ENCODE assay signal across 30 mouse cellular contexts in the genomic region with DNA sequence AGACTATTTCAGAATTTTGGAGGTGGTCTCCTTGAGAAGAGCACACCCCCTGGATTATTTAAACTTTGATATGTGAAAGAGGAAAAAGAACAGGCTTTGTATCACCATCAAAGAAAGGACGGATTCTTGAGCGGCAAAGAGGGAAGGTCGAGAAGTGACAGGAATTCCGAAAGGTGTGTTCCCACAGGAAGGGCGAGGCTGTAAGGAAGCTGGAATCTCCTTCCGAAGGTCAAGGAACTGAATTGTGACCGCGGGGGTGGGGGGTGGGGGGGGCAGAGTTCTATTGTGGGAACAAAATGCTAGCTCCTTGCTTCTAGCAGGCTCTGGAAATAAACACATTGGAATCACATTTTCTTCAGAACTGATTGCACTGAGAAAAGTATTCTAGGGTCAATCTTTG. TPM values are rescaled to one million over a fixed set of nuclear protein-coding genes. Genes with fewer than 3 reads are reported as not detected.
DNase-seq lines count a peak whose midpoint lies in the region; ATAC-seq and TF ChIP-seq lines count a peak whose summit lies in the region.
"Had no signal": no experiment of that assay in that cellular context is flagged by ENCODE, and none has a peak within 500 bp of the region (broad histone marks: within the 10 kb centered on the region; RNA-seq: fewer than 3 reads in every experiment).

No protein-coding gene starts in this region.

- no peak for ATAC-seq in liver, embryonic 11.5 days (replicated peaks; ENCODE audit: low FRiP score)
- no peak for ATAC-seq in liver, postnatal 0 days
- ATAC-seq: activated CD4-positive, CD25-positive, alpha-beta regulatory T cell, adult 4 months; forebrain, embryonic 14.5 days; midbrain, embryonic 13.5 days; Patski had no signal

- H3K4me2 ChIP-seq in liver, embryonic 11.5 days, result peak overlapping the region; percentile 95; the same call in 1 of the 2 replicates
- H3K4me2 ChIP-seq in liver, postnatal 0 days (ENCODE audit: low read depth, low read length), result no peak overlapping the region
- H3K4me2 ChIP-seq: embryonic facial prominence, embryonic 15.5 days; hindbrain, embryonic 15.5 days; kidney, embryonic 15.5 days; limb, embryonic 15.5 days; lung, embryonic 15.5 days had no signal

- no peak overlapping the region for H3K4me3 ChIP-seq in heart, embryonic 10.5 days
- no peak overlapping the region for H3K4me3 ChIP-seq in liver, embryonic 11.5 days (ENCODE audit: low read depth, low read length)
- H3K4me3 ChIP-seq in liver, postnatal 0 days (ENCODE audit: low read depth, low read length), result no peak overlapping the region
- H3K4me3 ChIP-seq in brown adipose tissue, adult 24 weeks (ENCODE audit: insufficient read depth, low read depth, low read length), result 0 out of 2 replicates have a peak overlapping the region, but pooled peaks have one; percentile 15
- no peak overlapping the region for H3K4me3 ChIP-seq in embryonic facial prominence, embryonic 10.5 days
- H3K4me3 ChIP-seq: embryonic facial prominence, embryonic 15.5 days; hindbrain, embryonic 15.5 days; kidney, embryonic 15.5 days; left cerebral cortex, adult 2 months; limb, embryonic 15.5 days; lung, embryonic 15.5 days; midbrain, embryonic 13.5 days had no signal

- DNase-seq in heart, adult 11 months, result peak; percentile 91
- DNase-seq in heart, embryonic 10.5 days (ENCODE audit: low spot score), result no peak
- no peak for DNase-seq in liver, embryonic 11.5 days (ENCODE audit: low spot score)
- DNase-seq in liver, postnatal 0 days, result no peak
- peak; percentile 49 for DNase-seq in lung, postnatal 36 days
- no peak for DNase-seq in embryonic facial prominence, embryonic 10.5 days (ENCODE audit: low spot score)
- DNase-seq in urinary bladder, postnatal 4 days (ENCODE audit: low spot score in 2 of 2), result no peak
- DNase-seq: adrenal gland, postnatal 10 days; cerebellum, adult 2 months; cerebellum, postnatal 25 days; embryo, embryonic 11 days; heart, postnatal 36 days; layer of hippocampus, adult 9-11 months; left cerebral cortex, postnatal 4 days; right cerebral cortex, postnatal 14 days; thymus, adult 2 months had no signal

- TF ChIP-seq CTCF in liver, postnatal 0 days (IDR thresholded peaks at IDR 0.05; ENCODE audit: low read depth), result no peak

- H3K27me3 ChIP-seq in heart, embryonic 10.5 days (ENCODE audit: insufficient read depth, poor library complexity, severe bottlenecking), result peaks cover 23% of the 10 kb centered on the region
- H3K27me3 ChIP-seq in liver, embryonic 11.5 days (replicated peaks; ENCODE audit: control insufficient read depth, insufficient read depth, low read length), result peaks cover 12% of the 10 kb centered on the region
- peaks cover 14% of the 10 kb centered on the region for H3K27me3 ChIP-seq in liver, postnatal 0 days (ENCODE audit: insufficient read depth, low read length)
- H3K27me3 ChIP-seq in embryonic facial prominence, embryonic 10.5 days (replicated peaks; ENCODE audit: low read depth, poor library complexity, severe bottlenecking), result peaks cover 65% of the 10 kb centered on the region
- H3K27me3 ChIP-seq: hindbrain, embryonic 15.5 days; Patski had no signal

- no peaks in the 10 kb centered on the region for H3K9me3 ChIP-seq in heart, embryonic 10.5 days
- H3K9me3 ChIP-seq in liver, embryonic 11.5 days (ENCODE audit: control insufficient read depth, low read length), result no peaks in the 10 kb centered on the region
- no peaks in the 10 kb centered on the region for H3K9me3 ChIP-seq in liver, postnatal 0 days (ENCODE audit: low read length)
- no peaks in the 10 kb centered on the region for H3K9me3 ChIP-seq in embryonic facial prominence, embryonic 10.5 days
- H3K9me3 ChIP-seq: embryonic facial prominence, embryonic 15.5 days; hindbrain, embryonic 15.5 days; kidney, embryonic 15.5 days; limb, embryonic 15.5 days; lung, embryonic 15.5 days; midbrain, embryonic 13.5 days; neural tube, embryonic 12.5 days had no signal

- no peak overlapping the region for H3K27ac ChIP-seq in heart, embryonic 10.5 days
- H3K27ac ChIP-seq in liver, embryonic 11.5 days (ENCODE audit: low read depth, low read length), result no peak overlapping the region
- no peak overlapping the region for H3K27ac ChIP-seq in liver, postnatal 0 days (ENCODE audit: low read depth)
- peak overlapping the region; percentile 20 for H3K27ac ChIP-seq in brown adipose tissue, adult 24 weeks (replicated peaks; ENCODE audit: low read depth, low read length)
- no peak overlapping the region for H3K27ac ChIP-seq in embryonic facial prominence, embryonic 10.5 days (replicated peaks)
- H3K27ac ChIP-seq: embryonic facial prominence, embryonic 15.5 days; hindbrain, embryonic 15.5 days; kidney, embryonic 15.5 days; left cerebral cortex, adult 2 months; limb, embryonic 15.5 days; lung, embryonic 15.5 days; midbrain, embryonic 13.5 days; neural tube, embryonic 12.5 days; stomach, postnatal 0 days had no signal

- no peaks in the 10 kb centered on the region for H3K36me3 ChIP-seq in heart, embryonic 10.5 days
- H3K36me3 ChIP-seq in liver, embryonic 11.5 days (ENCODE audit: control insufficient read depth, insufficient read depth, low read length), result no peaks in the 10 kb centered on the region
- H3K36me3 ChIP-seq in liver, postnatal 0 days (replicated peaks; ENCODE audit: insufficient read depth, low read length), result no peaks in the 10 kb centered on the region
- no peaks in the 10 kb centered on the region for H3K36me3 ChIP-seq in embryonic facial prominence, embryonic 10.5 days (replicated peaks)
- H3K36me3 ChIP-seq: embryonic facial prominence, embryonic 15.5 days; G1E; hindbrain, embryonic 15.5 days; kidney, embryonic 15.5 days; limb, embryonic 15.5 days; lung, embryonic 15.5 days; midbrain, embryonic 13.5 days; neural tube, embryonic 12.5 days had no signal

- H3K4me1 ChIP-seq in heart, embryonic 10.5 days, result peaks cover 34% of the 10 kb centered on the region
- peaks cover 19% of the 10 kb centered on the region for H3K4me1 ChIP-seq in liver, embryonic 11.5 days (replicated peaks; ENCODE audit: control insufficient read depth, insufficient read depth, low read length)
- H3K4me1 ChIP-seq in liver, postnatal 0 days (ENCODE audit: insufficient read depth), result peaks cover 12% of the 10 kb centered on the region
- peaks cover 5% of the 10 kb centered on the region; the same call in 1 of the 2 replicates for H3K4me1 ChIP-seq in brown adipose tissue, adult 24 weeks (ENCODE audit: control insufficient read depth, insufficient read depth, insufficient read length, low read length)
- H3K4me1 ChIP-seq in embryonic facial prominence, embryonic 10.5 days, result peaks cover 26% of the 10 kb centered on the region

- no peak overlapping the region for H3K9ac ChIP-seq in liver, embryonic 11.5 days (ENCODE audit: low read depth, low read length)
- no peak overlapping the region for H3K9ac ChIP-seq in liver, postnatal 0 days (replicated peaks)
- H3K9ac ChIP-seq: embryonic facial prominence, embryonic 15.5 days; hindbrain, embryonic 15.5 days; kidney, embryonic 15.5 days; limb, embryonic 15.5 days; lung, embryonic 15.5 days; midbrain, embryonic 13.5 days; neural tube, embryonic 12.5 days had no signal

- no peak for TF ChIP-seq EP300 in liver, postnatal 0 days (IDR thresholded peaks at IDR 0.05; ENCODE audit: low read depth)

- WGBS in heart, embryonic 10.5 days, result 50% methylated on average over 8 of the region's 8 CpGs
- WGBS in liver, embryonic 11.5 days, result 50% methylated on average over 8 of the region's 8 CpGs
- 55% methylated on average over 8 of the region's 8 CpGs for whole genome bisulfite sequencing in liver, postnatal 0 days (ENCODE audit: insufficient replicate concordance)
- 67% methylated on average over 8 of the region's 8 CpGs for WGBS in embryonic facial prominence, embryonic 10.5 days

RNA-seq across cellular contexts. Expression of gene Ddah1, which starts 1.3 kb away (rescaled TPM):
- 55.0 and 56.3 TPM in 2 replicates for polyA plus RNA-seq in heart, embryonic 10.5 days (2016; fragmentation: Nextera tagmentation; extraction: Ambion mirVana)
- polyA plus RNA-seq in liver, embryonic 11.5 days (2014; fragmentation: Nextera tagmentation; extraction: Ambion mirVana), result 47.3 and 50.2 TPM in 2 replicates
- polyA plus RNA-seq in liver, postnatal 0 days (2015; fragmentation: Nextera tagmentation; extraction: Ambion mirVana), result 45.1 and 60.8 TPM in 2 replicates
- 0.59 and 1.3 TPM in 2 replicates for polyA plus RNA-seq in brown adipose tissue, adult 24 weeks (2012; ENCODE audit: insufficient read depth, insufficient read length, missing spikeins)
- 16.5 and 22.4 TPM in 2 replicates for polyA plus RNA-seq in embryonic facial prominence, embryonic 10.5 days (2016; fragmentation: Nextera tagmentation; extraction: Ambion mirVana)
- polyA plus RNA-seq: activated CD4-positive, CD25-positive, alpha-beta regulatory T cell, adult 4 months; G1E had no signal

Comparison
In these comparisons a context has a peak if more than half of its experiments do, and no peak if none do; other contexts are left out.
1. DNase-seq: peak in heart, adult 11 months (single experiment) and lung, postnatal 36 days (single experiment); none in heart, embryonic 10.5 days (single experiment), liver, embryonic 11.5 days (single experiment), liver, postnatal 0 days (single experiment), embryonic facial prominence, embryonic 10.5 days (single experiment) and urinary bladder, postnatal 4 days (0 of 2).